Mouse (Mus musculus): Measurements from ENCODE around the gene Efcc1.

GRCm38 (mm10) chr6:87776663-87777062 lies 46.0 kb downstream of the Efcc1 start:
- TF ChIP-seq CTCF (IDR thresholded peaks at IDR 0.05; ENCODE audit: insufficient read depth, low read depth, low read length) = no peak
- TF ChIP-seq POLR2A (IDR thresholded peaks at IDR 0.05; ENCODE audit: insufficient read depth, low read depth, low read length) = no peak
